Mouse (Mus musculus) megakaryocyte, adult 5-6 weeks (primary cell): ENCODE measurements around the gene Lrrc73. TPM values are rescaled to one million over a fixed set of nuclear protein-coding genes. Genes with fewer than 3 reads are reported as not detected.

ENCODE experiments used
- ATAC-seq: 2 replicates; pipeline ENCODE4 v1.8.0; 2016; ENCODE audit warnings: mild to moderate bottlenecking, inconsistent platforms; ENCODE audit not compliant: poor library complexity, severe bottlenecking
- total RNA-seq, 2 experiments: library from RNA; stranded (forward) in 1 of 2; stranded (reverse) in 1 of 2; fragments of 153-499, 151-499 nt in 1 of 2; fragments of 221-1000, 200-1000 nt in 1 of 2; gene quantifications; 2 replicates each; pipeline versions ENCODE4 v1.2.3 to v1.2.4; 2015 to 2017

The Lrrc73 gene
- total RNA-seq, 2 experiments from 2014 or later: 0.33 to 1.2 TPM

DNA sequence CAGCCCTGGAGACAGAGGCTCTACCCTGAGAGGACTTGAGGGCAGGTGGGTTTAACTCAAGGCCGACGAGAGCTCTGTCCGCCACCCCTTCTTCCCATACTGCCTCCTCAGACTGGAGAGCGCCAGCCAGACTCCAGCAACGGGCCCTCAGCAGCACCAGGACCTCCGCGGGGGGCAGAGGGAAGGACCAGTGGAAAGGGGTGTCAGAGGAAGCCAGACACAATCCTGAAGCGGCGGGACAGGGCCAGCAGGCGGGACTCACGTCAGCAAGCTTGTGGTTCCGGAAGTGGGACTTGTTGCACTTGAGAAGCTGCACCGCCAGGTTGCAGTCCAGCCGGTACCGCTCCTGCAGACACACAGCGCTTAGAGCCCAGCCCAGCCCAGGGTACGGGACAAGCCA lies 6.3 kb downstream of the Lrrc73 start:
- ATAC-seq: no peak

DNA sequence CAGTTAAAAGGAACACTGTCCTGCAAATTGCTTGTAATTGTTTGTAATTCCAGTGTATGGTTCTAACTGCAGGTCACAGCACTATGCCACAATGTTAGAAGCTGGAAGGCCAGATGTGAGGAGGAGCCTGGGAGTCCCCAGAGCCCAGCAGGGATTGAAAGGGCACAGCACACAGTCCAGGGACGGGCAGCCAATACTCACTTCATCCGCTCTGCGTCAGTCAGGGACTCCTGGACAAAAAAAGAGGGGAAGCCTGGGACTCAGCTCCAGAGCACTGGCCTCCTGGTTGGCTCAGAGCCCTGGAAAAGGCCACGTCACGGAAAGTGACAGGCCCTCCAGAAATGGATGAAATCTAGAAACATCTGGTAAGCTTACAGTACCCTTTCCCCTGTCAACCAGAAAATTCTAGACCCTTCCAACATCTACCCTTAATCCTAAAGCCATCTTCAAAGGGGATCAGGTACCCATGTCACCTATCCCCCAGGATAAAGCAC lies 8.9 kb downstream of the Lrrc73 start:
- no peak for ATAC-seq

DNA sequence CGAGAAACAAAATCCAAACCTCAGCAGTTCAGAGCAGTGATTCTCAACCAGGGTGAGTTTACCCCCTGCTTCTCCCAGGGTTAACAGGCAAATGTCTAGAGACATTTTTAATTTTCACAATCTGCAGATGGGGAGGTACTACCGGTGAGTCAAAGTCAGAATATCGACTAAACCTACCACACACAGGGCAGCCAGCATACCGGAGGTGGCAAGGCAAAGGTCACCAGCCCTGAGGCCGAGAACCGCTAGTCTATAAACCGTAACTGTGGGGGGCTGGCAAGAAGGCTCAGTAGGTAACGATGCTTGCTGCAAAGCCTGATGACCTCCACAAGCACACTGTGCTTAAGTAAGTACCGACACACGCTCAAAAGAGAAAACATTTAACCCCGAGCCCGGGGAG lies 12.2 kb downstream of the Lrrc73 start:
- no peak for ATAC-seq

DNA sequence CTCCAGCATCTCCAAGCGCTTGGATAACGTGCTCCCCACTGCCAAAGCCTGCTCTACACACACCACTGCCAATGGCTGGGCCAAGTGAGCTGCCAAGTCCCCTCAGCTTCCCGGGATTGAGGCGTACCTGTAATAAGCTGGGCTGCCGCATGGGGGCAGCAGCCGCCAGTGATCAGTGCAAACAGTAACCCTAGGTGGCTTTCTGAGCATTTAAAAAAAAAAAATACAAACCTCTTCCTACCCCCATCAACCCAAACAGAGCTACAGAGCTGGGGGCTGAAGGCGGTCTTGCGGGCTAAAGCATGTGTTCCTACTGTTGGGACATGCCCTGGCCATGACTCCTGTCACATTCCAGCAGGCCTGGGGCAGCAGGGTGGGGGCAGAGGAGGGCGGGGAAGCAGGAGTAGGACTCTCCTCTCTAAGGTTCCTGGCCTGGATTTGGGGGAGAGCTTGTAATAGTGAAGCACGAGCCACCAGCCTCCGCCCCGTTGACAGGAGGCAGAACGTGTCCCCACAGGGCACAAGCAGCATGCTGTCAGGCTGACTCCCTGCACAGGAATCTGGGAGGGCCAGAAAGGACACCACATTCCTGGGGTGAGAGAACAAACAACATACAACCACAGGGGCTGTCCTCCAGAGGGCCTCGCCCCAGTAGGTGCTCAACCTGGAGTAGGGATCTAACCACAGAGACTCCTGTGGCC lies 12.7 kb downstream of the Lrrc73 start:
- peak; percentile 82 for ATAC-seq

DNA sequence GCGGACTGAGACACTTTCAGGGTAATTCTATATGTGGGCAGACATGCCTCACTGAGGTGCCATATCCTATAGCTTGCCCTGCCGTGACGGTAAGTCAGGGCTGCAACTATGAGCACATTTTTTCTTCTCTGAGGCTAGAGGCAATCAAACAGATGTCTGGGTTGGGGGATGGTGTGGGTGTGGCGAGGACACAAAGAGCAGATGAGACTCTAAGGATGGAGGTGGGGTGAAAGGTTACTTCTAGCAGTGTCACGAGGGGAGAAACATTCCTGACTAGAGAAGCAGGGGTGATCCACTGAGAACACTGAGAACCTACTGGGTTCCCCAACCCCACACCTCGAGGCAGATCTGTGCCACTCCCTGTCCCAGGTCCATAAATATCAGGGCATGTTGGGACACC lies 13.7 kb downstream of the Lrrc73 start:
- no peak for ATAC-seq

DNA sequence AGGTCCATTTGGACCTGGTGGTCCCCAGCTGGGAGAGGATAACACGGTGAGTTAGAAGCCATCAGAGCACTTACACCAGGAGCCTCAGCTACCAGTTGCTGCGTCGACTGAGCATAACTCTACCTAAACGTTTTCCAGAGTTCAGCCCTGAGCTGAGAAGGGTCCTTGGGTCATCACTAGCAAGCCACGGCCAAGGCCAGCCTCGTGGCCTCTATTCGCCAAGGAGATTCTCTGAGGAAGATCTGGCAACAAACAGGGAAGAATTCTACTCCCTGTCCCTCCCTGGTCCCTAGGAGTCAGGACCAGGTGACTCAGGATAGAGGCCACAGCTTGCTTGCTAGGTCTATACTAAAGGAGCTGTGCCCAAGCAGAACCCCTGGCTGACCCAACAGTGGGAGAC lies 14.2 kb downstream of the Lrrc73 start:
- no peak for ATAC-seq

DNA sequence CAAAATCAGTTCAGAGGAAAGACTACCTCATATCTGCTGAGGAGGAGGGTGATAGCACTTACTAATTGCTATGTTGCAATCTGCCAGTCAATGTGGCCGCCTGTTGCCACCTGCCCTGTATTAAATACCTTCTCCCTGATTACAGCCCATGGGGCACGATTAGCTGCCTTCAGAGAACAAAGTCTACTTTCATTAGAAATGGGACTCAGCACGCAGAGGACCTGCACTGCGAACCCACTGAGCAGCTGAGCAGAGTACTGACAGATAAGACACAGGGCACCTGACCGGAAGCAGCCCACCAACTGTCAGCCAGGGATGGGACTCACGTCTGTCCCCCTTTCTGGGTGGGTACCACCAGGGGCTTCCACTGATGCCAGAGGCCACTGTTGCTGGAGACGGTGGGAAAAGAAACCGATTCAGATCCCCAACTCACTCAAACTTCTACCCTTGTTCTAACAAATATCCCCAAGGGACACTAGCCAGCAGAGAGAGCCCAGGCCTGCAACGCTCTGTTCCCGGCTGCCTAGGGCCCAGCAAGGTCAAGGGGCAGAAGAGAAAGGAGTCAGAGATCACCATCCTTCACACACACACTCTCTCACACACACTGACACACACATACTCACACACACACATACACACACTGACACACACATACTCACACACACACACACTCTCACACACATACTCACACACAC lies 14.8 kb downstream of the Lrrc73 start:
- ATAC-seq: no peak

DNA sequence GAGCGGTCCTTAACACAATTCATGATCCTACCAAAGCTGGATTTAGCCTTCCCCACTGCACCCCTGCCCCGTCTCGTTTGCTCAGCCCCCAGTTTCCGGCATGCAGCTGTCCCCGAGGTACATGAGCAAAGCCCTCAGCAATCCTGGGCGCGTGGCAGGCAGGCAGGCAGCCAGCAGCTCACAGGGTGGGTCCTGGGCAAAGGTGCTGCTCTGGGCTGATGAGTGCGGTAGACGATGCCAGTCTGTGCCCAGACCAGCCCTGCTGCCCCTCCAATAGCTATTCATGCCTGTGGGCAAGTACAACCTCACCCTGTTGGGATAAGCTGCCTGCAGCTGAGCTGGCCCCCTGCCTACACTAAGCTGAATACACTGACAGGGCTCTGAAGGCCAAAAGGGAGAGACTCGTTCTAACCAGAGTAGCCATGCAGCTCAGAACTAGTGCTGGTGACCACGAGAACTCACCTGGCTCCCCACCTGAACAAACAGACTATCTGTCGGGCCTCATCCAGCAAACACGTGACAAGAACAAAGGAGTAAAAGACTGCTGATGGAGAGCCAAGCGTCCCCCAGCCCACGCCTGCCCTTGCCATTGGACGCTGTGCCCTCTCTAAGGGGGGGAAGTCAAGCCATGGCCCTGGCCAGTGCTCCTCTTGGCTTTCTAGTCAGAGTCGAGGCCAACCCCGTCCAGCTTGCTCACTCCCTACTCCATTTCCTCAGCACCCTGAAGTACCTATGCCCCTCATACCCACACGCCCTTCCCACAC lies 16.6 kb downstream of the Lrrc73 start:
- ATAC-seq: no peak

DNA sequence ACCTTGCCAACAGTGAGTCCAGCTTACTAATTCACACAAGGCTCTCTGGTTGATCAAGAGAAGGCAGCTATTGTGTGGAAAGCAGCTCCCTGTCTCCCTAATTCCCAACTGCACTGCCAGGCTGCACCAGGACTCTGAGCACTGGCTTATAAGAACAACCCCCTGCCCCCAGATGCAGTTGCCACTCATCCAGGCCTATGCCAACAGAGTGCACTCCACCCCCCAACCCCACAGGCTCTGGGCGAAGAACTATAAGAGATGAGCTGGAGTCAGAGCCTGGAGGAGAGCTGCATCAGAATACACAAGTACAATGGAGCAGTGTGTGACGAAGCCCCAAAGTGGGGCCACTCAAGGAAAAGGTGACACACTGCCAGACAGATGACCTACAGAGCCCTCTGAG lies 18.7 kb downstream of the Lrrc73 start:
- ATAC-seq: no peak

DNA sequence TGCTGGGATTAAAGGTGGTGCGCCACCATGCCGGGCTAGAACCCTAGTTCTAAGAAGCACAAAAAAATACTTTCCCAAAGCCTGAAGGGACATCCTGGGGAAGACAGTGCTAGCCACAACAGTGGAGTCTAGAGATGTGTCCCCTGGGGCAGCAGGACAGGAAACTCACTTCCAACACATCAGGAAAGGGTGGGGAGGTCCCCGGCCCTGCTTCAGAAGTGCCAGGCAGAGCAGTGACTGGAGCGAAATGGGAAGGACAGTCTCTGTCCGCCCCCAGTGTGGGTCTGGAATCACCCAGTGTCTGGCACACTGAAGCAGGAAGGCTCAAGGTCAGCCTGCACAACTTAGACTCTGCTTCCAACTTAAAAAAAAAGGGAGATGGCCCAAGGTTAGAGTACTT lies 19.3 kb downstream of the Lrrc73 start:
- no peak for ATAC-seq

DNA sequence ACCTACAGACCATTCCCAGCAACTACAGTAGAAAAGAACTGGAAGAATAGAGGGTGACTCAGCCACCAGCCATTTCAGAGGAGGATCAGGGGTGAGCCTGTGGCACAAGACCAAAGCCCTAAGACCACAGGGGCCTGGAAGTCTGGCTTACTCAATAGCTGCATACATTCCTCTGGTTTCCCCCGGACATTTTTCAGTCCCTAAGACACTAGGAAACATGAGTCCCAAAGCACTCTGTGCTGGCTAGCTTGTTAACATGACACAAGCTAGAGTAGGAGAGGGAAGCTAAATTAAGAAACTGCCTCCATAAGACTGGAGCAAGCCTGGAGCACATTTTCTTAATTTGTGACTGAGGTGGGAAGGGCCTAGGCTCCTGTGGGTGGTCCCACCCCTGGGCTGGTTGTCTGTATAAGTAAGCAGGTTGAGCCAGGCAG lies 20.5 kb downstream of the Lrrc73 start:
- ATAC-seq: no peak

DNA sequence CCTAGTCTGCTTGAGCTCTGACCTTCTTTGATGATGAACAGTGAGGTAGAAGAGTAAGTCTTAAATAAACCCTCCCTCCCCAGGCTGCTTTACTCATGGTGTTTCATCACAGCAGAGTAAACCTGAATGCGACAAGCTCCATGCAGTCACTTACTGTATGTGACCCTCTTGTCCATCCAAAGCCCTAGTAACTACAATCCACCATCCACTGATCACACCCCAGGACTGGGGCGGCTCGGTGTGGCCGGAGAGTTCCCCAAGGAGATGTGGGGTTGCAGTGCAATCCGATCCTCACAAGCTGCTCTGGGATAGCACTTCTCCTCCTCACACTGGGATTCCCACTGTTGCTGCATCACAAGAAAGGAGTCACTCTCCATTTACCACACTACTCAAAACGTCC lies 21.1 kb downstream of the Lrrc73 start:
- no peak for ATAC-seq

DNA sequence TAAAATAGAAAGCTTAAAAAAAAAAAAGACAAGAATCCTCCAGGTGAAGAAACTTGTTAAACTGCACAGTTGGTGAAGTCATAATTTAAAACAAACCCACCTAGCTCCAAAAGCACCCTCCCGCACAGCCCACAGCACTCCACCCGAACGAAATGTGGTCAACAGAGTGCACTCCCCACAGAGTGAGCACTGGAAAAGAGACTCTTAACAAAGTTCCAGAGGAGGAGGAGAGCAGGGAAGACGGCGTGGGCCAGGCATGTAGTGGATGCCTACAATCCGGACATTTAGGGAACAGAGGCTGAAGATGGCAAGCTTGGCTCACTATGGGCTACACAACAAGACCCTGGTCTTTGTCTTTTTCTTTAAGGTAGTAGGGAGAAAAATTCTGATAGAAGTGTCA lies 21.7 kb downstream of the Lrrc73 start:
- no peak for ATAC-seq

DNA sequence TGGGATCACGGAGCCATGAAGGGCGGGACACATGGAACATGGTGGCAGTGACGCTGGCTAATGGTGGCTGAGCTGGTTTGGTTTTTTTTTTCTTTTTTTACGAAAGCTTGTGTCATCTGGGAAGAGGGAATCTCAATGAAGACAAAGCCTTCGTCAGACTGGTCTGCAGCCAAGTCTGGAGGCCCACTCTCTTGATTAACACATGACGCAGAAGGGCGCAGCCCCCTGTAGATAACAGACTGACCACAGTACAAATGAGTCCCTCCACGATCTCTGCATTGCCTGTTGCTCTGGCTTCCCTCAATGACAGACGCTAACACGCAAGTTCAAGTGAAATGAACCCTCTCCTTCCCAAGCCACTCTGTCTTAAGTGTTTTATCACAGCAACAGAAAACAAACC lies 22.2 kb downstream of the Lrrc73 start:
- ATAC-seq: no peak

DNA sequence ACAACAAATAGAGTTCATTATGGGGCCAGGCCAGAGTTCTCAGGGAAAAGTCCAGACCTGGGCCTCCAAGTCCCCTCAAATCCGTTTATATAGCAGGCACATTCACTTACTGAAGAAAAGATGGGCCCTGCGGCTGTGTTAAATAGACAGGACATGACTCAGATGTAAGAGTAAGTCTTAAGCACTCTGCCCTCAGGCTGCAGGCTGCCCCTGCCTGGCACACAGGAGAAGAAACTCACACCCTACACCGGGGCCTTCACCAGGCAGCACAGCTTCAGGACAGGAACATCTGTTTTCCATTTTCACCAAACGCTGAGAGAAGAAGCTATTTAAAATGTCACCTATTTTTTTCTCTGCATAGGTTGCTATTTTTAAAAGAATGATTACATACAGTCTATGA lies 24.3 kb downstream of the Lrrc73 start:
- ATAC-seq: no peak

DNA sequence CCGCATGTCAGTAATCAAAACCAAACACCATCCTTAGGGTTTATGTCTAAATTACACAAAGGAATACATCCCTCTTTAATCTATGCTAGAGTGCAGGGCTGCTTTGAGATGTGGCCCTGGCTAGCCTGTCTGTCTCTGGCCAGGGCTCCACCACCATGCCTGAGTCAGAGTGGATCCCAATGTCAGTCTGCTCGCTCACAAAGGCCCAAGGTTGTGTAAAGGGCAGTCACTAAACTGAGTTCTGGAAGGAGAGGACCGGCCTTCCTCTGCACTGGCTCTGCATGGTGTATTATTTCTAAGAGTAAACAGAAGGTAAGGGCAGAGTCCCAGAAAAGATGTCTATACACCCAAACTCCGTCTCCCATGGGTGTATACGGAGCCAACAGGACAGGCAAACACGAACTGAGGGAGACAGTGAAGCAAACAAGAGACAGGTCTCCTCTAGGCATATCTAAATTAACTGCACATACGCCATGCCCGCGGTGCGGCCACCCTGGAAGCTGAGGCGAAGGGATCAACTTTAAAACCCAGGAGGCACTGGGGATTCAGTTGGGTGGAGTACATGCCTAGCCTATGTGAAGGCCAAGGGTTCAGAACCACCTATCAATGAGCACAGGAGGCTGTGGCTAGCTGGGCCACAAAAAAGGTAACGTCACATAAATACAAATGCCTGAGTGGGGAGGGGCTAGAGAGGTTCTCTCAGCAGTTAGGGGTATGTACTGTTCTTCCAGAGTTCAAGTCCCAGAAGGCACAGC lies 24.9 kb downstream of the Lrrc73 start:
- no peak for ATAC-seq

DNA sequence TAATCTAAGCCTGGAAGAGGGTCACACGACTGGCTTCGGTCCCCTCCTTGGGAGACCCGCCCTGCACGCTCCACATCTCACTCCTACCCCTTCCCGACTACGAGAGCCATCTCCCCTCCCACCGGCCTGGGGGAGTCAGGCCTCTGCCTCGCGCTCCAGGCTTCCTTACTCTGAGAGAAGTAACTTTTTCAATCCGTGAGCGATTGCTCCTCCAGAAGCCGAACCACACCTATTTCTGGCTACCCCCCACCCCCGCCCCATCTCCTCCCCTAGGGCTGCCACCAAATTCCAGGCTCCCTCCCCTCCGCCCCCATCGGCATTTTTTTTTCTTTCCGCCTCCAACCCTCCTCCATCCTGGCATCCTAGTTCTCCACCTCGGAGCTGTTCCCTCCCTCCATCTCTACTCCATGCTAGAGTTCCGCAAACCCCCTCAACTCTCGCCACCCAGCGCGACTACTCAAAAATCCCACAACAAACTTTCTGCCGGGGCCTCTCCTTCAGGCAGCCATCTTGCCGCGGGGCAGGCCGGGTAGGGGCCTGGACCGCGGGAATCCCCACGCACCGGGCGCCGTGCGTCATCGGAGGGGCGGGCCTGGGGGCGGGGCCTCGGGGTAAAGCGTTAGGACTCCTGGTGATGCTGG lies 29.3 kb downstream of the Lrrc73 start, which contains the start of gene Tjap1:
Gene Tjap1, minus strand, starts transcription at position 544 of the 641 bp plus-strand sequence.
- ATAC-seq: peak; percentile 99

DNA sequence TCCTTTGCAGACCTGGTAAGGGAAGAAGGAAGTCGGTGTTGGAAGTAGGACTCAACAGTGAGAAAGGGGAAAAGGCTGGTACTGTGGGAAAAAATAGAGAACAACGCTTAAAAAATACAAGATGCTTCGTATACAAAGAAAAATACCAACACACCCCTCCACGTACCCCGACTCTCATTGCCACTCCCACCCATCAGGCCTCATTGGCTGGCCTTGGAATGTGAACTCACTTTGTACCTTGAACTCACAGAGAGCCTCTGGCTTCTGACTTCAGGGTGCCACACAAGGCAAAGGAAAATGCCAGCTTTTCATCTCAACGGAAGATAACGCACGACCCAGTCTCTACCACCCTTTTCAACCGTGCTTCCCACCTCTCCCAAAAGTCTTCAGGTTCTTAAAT lies 29.8 kb downstream of the Lrrc73 start:
- ATAC-seq: no peak

DNA sequence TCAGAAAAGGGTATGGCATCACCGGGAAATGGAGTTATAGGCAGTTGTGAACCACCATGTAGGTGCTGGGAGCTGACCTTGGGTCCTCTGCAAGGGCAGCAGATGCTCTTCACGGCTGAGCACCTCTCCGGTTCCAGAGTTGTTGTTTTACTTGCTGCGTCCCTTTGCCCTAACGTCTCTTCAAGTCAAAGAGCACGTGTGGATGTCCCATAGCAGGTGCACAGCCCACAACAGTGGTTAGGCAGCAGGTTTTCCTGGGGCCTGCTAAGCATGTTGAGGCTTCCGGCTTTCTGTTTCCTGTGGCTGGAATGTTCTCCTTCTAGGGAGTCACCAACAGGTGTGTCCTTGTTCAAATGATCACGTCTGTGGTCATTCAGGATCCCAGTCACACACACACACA lies 30.6 kb downstream of the Lrrc73 start:
- ATAC-seq: no peak

DNA sequence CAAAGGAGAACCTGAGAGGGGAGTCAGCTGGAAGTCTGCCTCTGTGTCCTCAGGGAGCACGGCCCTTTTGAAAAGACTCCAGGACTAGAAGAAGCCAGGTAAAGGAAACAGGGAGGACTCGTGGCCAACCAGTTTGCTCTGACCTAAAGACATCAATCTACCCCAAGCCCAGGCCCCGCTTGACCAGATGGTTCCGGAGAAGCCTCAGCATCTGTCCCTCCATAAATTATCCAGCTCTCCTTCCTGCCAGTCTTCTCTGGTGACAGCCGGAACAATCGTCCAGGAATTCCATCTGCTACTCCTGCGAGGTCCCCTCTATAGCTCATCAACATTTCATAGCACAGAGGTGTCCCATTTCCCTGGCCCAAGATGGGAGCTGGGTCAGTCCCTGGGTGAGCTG lies 31.3 kb downstream of the Lrrc73 start:
- ATAC-seq: no peak
